Mouse (Mus musculus) lung, adult 2 months (tissue): ENCODE measurements around the gene Pex10. TPM values are rescaled to one million over a fixed set of nuclear protein-coding genes. Genes with fewer than 3 reads are reported as not detected.
A peak's percentile ranks its signal among the peaks of the same experiment; 100 is the strongest.

Experiments used
- DNase-seq: peaks from one replicate; pipeline ENCODE4 v3.0.0; 2022
- H3K4me1 ChIP-seq: fragments of 200-500 bp; 2 replicates; pipeline ENCODE4 v1.6.1; 2011; ENCODE audit warnings: low read length; ENCODE audit not compliant: control insufficient read depth, insufficient read depth
- H3K4me3 ChIP-seq: fragments of 200-500 bp; replicated peaks from 2 replicates; pipeline ENCODE3; 2011; ENCODE audit warnings: low read depth, mild to moderate bottlenecking, control low read depth, low read length; ENCODE audit errors: extremely low read depth
- CTCF ChIP-seq: fragments of 200-500 bp; IDR thresholded peaks from 2 replicates; pipeline ENCODE4 v1.5.1; 2011; ENCODE audit warnings: mild to moderate bottlenecking, low read length, control low read depth; ENCODE audit not compliant: insufficient read depth
- POLR2A ChIP-seq: fragments of 200-500 bp; IDR thresholded peaks from 2 replicates; pipeline ENCODE4 v1.6.1; 2011; ENCODE audit warnings: low read depth, mild to moderate bottlenecking, control low read depth, low read length, borderline replicate concordance; ENCODE audit errors: extremely low read depth
- WGBS: fragments of 180-500 bp; shearing (Covaris S2); methylation state at CpG from one replicate; pipeline ENCODE4 v1.1.7; 2018; 5-methylcytosine and 5-hydroxymethylcytosine counted together
- polyA plus RNA-seq: library from polyadenylated mRNA; depleted of rRNA; stranded (reverse); fragments of >200 nt; gene quantifications from 2 replicates; pipeline ENCODE4 v1.2.3, GENCODE M21; 2012; rRNA removed

Gene Pex10
- polyA plus RNA-seq = 20.8 and 23.7 TPM in 2 replicates

DNA sequence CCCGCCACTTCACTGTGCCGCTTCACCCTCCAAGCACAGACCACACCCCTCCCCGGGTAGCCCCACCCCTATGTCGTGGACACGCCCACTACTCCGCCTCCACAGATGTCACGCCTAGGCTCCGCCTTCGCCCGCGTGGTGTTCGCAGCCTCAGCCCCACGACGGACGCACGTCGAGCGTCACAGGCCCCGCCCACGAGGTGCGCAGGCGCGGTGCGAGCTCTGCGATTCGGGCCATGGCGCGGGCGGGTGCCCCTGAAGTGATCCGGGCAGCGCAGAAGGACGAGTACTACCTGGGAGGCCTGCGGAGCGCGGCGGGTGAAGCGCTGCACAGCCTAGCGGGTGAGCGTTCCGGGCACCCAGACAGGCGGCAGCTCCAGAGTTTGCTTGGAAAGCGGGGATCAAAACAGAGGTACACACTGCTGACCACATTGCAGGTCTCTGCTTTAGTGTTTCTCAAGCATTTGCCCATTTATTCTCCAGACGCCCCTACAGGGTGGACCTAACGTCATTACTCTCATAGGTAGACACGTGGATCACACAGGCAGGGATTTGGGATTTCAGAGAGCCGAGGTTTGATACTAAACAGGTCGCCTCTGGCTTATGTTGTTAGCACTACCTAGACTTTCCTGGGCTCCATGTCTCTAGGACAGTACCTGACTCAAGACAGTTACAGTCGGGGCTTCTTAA lies at the start of gene Pex10:
Gene Pex10, plus strand, starts transcription at position 183 of the 689 bp plus-strand sequence.
- Histone ChIP-seq H3K4me3 (peak within 1 kb of the TSS; percentile 72), H3K4me1 (peaks cover 8% of the 10 kb centered on the region; the same call in 1 of the 2 replicates)
- WGBS = under 1% methylated on average over 48 of the region's 48 CpGs
- TF ChIP-seq CTCF = no peak
- peak; percentile 78; the same call in 1 of the 2 replicates for TF ChIP-seq POLR2A
- peak; percentile 97 for DNase-seq

DNA sequence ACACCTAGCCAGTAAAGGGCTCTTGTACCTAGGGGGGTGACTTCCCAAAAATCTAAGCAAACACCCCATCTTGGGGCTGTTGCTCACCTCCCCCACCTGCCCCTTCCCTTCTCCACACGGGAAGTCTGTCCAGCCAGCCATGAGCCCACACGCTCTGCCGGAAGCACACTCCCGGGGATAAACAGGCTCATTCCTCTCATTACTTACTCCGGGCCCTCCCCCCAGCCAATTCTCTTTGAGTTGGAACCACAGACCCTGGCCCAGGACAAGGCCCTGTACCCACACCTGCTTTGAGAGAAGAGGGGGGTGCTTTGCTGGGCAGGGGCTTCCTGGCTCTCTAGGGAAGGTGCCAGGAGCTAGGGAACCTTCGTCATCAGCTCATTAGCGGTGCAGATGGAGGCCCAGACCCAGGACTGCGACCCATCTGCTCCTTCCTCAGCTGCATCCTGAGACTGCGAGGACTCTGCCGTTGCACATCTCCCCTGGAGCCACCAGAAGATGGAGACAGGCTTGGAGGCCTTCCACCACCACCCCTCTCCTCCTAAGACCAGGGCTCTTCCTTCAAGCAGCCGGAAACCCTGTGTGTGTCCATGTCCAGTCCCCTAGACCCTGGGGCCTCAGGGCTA lies 49.5 kb upstream of the Pex10 start:
- 60% methylated on average over 11 of the region's 11 CpGs for WGBS
- DNase-seq = no peak
- Histone ChIP-seq H3K4me3 (no peak overlapping the region), H3K4me1 (no peaks in the 10 kb centered on the region)
- TF ChIP-seq CTCF = no peak
- TF ChIP-seq POLR2A = no peak

DNA sequence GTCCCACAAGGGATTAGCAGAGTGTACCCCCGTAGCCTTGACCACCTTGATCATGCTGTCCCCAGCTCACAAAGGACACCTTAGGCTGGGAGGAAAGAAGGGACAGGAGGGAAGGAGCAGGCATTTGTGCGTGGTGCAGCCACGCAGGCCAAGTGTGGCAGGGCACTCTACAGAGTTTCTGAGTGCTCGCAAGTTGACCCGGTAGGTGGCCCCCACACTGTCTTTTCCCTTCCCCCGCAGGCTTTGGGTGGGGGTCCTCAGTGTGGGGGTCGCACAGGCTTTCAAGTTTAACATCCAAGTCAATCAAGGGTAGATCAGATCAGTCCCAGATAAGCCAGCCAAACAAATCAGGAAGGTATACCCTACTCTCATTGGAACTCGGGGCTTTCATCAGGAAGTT lies 48.8 kb upstream of the Pex10 start:
- no peak for DNase-seq
- Histone ChIP-seq H3K4me1 (no peaks in the 10 kb centered on the region), H3K4me3 (no peak overlapping the region)
- 67% methylated on average over 8 of the region's 8 CpGs for WGBS
- TF ChIP-seq POLR2A (no peak), CTCF (no peak)

DNA sequence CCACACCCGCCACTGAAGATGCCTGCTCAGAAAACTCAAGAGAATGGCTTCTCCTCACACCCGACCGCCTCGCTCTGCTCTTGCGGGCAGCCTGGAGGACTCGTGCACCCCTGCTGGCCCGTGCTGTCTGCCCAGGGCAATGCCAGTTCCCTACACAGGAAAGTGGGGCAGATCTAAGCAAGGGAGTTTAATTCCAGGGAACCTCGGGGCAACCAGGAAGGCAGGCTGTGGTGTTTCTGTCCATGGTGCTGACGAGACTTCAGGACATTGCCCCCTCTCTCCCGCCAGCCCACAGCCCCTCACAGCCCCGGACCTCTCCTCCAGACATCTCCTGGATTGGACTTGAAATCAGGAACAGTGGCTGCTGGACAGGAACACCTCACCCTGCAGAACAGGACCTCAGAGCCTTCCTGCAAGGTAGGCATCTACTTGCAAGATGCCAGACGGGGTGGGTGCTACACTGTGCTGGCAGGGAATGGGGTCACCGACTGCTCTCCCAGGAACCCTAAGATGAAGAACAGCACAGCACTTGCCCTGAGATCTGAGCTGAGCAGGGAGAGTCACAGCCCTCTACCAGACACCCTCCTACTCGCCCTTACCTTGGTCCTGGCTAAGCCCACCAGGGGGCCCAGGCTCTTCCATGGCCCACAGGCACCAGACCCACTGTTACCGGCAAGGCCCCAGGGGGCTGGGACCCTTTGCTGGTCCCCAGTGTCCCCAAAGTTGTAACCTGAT lies 48.0 kb upstream of the Pex10 start:
- DNase-seq = peak; percentile 20
- H3K4me3 ChIP-seq = no peak overlapping the region
- H3K4me1 ChIP-seq = no peaks in the 10 kb centered on the region
- 8% methylated on average over 15 of the region's 15 CpGs for WGBS
- TF ChIP-seq POLR2A (no peak), CTCF (no peak)

DNA sequence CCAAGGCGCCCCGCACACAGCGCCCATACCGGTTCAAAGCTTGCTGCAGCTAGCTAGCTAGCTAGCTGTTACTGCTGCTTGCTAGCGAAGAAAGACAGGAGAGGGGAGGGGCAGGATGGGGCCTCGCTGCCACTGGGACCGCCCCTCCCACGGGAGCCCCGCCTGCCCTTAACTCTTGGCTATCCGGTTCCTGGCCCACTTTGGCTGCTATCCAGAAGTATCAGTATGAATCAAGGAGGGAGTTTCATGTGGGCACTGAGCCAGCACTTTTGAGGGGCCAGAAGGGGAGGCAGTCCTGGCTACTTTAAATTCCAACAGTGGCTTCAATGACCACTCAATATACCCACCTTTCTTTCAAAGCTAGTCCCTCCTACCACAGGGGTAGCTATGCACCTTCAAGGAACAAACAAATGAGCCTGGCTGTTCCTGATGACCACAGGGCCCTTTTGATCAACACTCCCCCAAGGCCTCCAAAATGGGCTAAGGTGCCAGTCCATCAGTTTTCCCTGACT lies 47.4 kb upstream of the Pex10 start:
- TF ChIP-seq CTCF (no peak), POLR2A (no peak)
- DNase-seq = peak; percentile 38
- H3K4me3 ChIP-seq = no peak overlapping the region
- 2% methylated on average over 10 of the region's 10 CpGs for WGBS
- H3K4me1 ChIP-seq = no peaks in the 10 kb centered on the region

DNA sequence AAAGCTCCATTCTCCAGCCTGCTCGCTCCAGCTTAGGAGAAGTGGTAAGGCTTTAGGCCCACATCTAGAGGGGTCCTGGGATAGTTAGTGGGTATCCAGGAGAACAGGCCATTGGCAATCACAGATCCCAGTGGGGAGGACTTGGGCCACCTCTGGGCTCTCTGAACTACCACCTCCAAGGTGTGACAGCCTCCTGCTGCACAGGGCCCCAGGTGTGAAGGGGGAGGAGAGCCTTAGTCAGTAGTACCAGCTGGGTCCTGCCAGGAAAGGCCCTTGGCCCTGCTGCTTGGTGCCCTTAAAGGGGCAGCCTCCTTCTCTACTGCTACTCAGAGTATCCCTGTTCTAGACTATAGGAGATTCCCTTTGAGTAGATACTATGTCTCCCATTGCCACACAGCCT lies 46.7 kb upstream of the Pex10 start:
- WGBS = 46% methylated on average over 1 of the region's 1 CpGs
- TF ChIP-seq POLR2A = no peak
- no peak for TF ChIP-seq CTCF
- Histone ChIP-seq H3K4me3 (no peak overlapping the region), H3K4me1 (no peaks in the 10 kb centered on the region)
- no peak for DNase-seq

DNA sequence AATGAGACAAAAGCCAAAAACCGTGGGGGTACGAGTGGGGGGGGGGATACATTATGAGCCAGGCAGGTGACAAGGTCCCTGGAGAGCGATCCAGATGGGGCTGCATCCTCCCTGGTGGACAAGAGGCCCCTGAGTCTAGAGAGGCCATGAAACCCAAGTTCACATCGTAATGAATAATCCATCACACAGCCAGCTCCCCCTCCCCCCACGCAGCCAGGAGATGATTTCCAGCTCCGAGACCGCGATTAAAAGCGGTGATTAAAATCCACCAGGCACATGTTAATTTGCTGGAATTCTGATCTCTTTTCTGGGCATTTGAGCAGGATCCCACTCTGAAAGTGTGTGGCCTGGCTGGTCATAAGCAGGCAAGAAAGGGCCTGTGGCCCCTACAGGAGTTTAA lies 46.0 kb upstream of the Pex10 start:
- DNase-seq = no peak
- Histone ChIP-seq H3K4me3 (no peak overlapping the region), H3K4me1 (no peaks in the 10 kb centered on the region)
- TF ChIP-seq POLR2A (no peak), CTCF (no peak)
- 63% methylated on average over 9 of the region's 9 CpGs for WGBS

DNA sequence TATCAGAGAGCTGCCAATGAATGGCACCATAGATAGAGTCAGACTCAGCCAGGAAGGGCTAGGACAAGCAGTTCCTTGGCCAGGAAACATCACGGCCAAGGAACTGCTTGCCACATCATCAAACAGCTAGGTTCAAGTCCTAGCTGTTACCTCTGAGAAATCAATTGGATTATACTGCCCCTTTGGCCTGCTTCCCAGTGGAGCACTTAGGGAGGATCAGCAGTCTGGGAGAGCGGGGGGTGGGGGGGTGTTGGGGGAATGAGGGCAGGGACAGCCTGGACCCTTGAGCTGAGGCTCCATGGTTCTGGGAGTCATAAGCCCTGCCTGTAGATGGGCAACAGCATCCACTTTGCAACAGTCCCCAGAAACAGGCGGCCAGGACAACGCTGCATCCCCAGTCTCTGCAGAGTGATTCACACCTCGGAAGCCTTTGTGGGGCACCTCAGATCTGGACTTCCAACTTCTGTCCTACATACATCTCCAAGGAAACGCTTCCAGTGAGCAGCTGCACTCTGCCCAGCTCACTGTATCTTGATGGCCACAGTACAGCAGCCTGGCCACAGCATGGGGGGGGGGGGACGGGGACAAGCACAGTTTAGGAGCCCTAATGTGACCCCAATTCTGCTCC lies 44.5 kb upstream of the Pex10 start:
- no peak for DNase-seq
- TF ChIP-seq CTCF (no peak), POLR2A (no peak)
- Histone ChIP-seq H3K4me3 (no peak overlapping the region), H3K4me1 (no peaks in the 10 kb centered on the region)
- WGBS = 64% methylated on average over 7 of the region's 7 CpGs
